Mouse (Mus musculus) stomach, postnatal 0 days (tissue): ENCODE results near the gene Csnk2a2.

Experiments
- CTCF ChIP-seq: IDR thresholded peaks from 2 replicates; pipeline ENCODE4 v1.5.1; 2016; ENCODE audit warnings: antibody characterized with exemption, low read depth, mild to moderate bottlenecking, moderate library complexity
- EP300 ChIP-seq: optimal IDR thresholded peaks from 2 replicates; pipeline ENCODE3; 2016; ENCODE audit warnings: antibody characterized with exemption

- no peak for TF ChIP-seq CTCF
- no peak for TF ChIP-seq EP300
These were observed 48.3 kb downstream of the Csnk2a2 start for GRCm38 (mm10) chr8:95441491-95442039.
